15 mouse cellular contexts compared by ENCODE assay signal in the genomic region with DNA sequence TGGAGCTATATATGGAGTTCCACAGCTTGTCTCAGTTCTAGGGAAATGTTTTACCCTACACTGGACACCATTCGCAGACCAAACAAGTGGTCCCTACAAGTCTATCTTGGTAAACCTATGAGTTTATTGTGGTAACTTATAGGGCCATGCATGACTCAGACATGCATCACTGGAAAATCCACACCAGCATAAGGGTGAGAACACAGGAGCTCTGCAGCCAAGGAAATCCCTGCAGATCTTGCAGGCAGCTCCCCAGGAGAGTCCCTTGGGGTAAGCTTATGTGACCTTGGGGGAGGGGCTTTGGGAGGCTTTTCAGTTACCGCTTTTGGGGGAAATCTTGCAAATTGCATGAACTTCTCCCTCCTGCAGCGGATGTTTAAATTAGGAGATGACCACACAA. TPM values are rescaled to one million over a fixed set of nuclear protein-coding genes. Genes with fewer than 3 reads are reported as not detected.
DNase-seq lines count a peak whose midpoint lies in the region; ATAC-seq lines count a peak whose summit lies in the region.
"Had no signal": no experiment of that assay in that cellular context is flagged by ENCODE, and none has a peak within 500 bp of the region (broad histone marks: within the 10 kb centered on the region; RNA-seq: fewer than 3 reads in every experiment).

No protein-coding gene starts in this region.

- peak; percentile 18 for ATAC-seq in activated CD4-positive, CD25-positive, alpha-beta regulatory T cell, adult 4 months
- peak; percentile 8; the same call in 1 of the 2 replicates for ATAC-seq in megakaryocyte progenitor cell, adult 5-6 weeks (replicated peaks; ENCODE audit: poor library complexity)
- ATAC-seq: forebrain, embryonic 14.5 days; Patski had no signal

- peak; percentile 55 for DNase-seq in 416B (ENCODE audit: low read depth)
- peak; percentile 44 for DNase-seq in CD4-positive, CD25-positive, alpha-beta regulatory T cell, adult 2 months (ENCODE audit: low read depth, low spot score)
- DNase-seq in ovary, postnatal 10 days (ENCODE audit: low spot score): no peak
- DNase-seq in adrenal gland, postnatal 36 days: no peak
- no peak for DNase-seq in gastrocnemius, postnatal 4 days (ENCODE audit: low spot score in 2 of 2)
- DNase-seq: adrenal gland, adult 2 months; cerebellum, adult 11-12 months; cerebellum, adult 9-11 months; cerebellum, postnatal 36 days; gastrocnemius, postnatal 36 days; heart, adult 2 months had no signal

RNA-seq across cellular contexts. Expression of a gene that starts 8.6 kb away (rescaled TPM):
- polyA plus RNA-seq in activated CD4-positive, CD25-positive, alpha-beta regulatory T cell, adult 4 months (2017; shearing (Covaris generic)): 10 to 100 TPM; 32.1 to 38.6 TPM
- total RNA-seq in megakaryocyte progenitor cell, adult 5-6 weeks (2015): 37.5 and 41.9 TPM in 2 replicates
- 54.6 and 57.5 TPM in 2 replicates for total RNA-seq in megakaryocyte progenitor cell, adult 5-6 weeks (2017)
- 10 to 100 TPM; 50.8 to 54.2 TPM for total RNA-seq in adrenal gland, postnatal 36 days (2021)
- 10 to 100 TPM; 53.6 to 55.8 TPM for total RNA-seq in gastrocnemius, postnatal 4 days (2021)

Comparison
In these comparisons a context has a peak if more than half of its experiments do, and no peak if none do; other contexts are left out.
1. DNase-seq: peak in 416B (single experiment) and CD4-positive, CD25-positive, alpha-beta regulatory T cell, adult 2 months (single experiment); none in ovary, postnatal 10 days (single experiment), adrenal gland, postnatal 36 days (0 of 2) and gastrocnemius, postnatal 4 days (0 of 2).